Mouse (Mus musculus) lung, postnatal 0 days (tissue): ENCODE measurements around the gene Adgrf1.

ENCODE experiments used
- CTCF ChIP-seq: IDR thresholded peaks from 2 replicates; pipeline ENCODE4 v1.5.1; 2016; ENCODE audit warnings: antibody characterized with exemption, mild to moderate bottlenecking
- EP300 ChIP-seq: IDR thresholded peaks from 2 replicates; pipeline ENCODE4 v1.6.1; 2016; ENCODE audit warnings: antibody characterized with exemption, mild to moderate bottlenecking, control low read depth

DNA sequence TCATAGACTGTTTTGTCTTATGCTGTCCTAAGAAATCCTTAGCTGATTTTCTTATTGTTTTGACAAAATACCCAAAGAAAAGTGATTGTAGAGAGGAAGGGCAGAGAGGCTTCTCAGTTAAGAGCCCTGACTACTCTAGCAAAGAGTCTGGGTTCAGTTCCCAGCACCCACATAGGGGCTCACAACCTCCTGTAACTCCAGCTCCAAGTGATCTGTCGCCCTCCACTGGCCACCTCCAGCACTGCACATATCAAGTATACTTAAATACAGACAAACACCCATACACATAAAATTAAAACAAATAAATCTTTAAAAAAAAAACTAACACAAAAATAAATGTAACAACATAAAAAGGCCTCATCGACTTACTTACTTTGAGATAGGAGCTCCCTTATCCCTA lies 3.5 kb upstream of the Adgrf1 start:
- TF ChIP-seq EP300: no peak
- no peak for TF ChIP-seq CTCF
